8 mouse cellular contexts compared by ENCODE assay signal in genomic region chr5:77089294-77089693, GRCm38 (mm10). TPM values are rescaled to one million over a fixed set of nuclear protein-coding genes. Genes with fewer than 3 reads are reported as not detected.
DNase-seq lines count a peak whose midpoint lies in the region; ATAC-seq and TF ChIP-seq lines count a peak whose summit lies in the region.

No protein-coding gene starts in this region.

- no peaks in the 10 kb centered on the region for H3K9me3 ChIP-seq in forebrain, embryonic 11.5 days (ENCODE audit: control insufficient read depth, low read length)
- H3K9me3 ChIP-seq in forebrain, embryonic 12.5 days, result no peaks in the 10 kb centered on the region
- H3K9me3 ChIP-seq in ES-Bruce4 (replicated peaks; ENCODE audit: control insufficient read depth, insufficient read depth, low read length, poor library complexity, severe bottlenecking), result no peaks in the 10 kb centered on the region

- TF ChIP-seq EP300 in ES-Bruce4 (IDR thresholded peaks at IDR 0.05; ENCODE audit: insufficient read depth, low read depth, low read length), result no peak

- no peak overlapping the region for H3K9ac ChIP-seq in forebrain, embryonic 11.5 days (ENCODE audit: low read length)
- no peak overlapping the region for H3K9ac ChIP-seq in forebrain, embryonic 12.5 days
- H3K9ac ChIP-seq in ES-Bruce4 (ENCODE audit: low read depth, poor library complexity, severe bottlenecking), result no peak overlapping the region

- DNase-seq in forebrain, embryonic 11.5 days (ENCODE audit: low spot score), result peak; percentile 80
- peak; percentile 33 to 40 for DNase-seq in cerebellum, postnatal 36 days
- DNase-seq in kidney, postnatal 36 days, result peak; percentile 36 to 72
- peak; percentile 36 to 61 for DNase-seq in spleen, postnatal 10 days (ENCODE audit: low spot score in 2 of 2)

- TF ChIP-seq POLR2A in ES-Bruce4 (IDR thresholded peaks at IDR 0.05; ENCODE audit: insufficient read depth, low read length), result no peak

- H3K27me3 ChIP-seq in forebrain, embryonic 11.5 days (ENCODE audit: control insufficient read depth, insufficient read depth, low read length), result peaks cover 22% of the 10 kb centered on the region
- H3K27me3 ChIP-seq in forebrain, embryonic 12.5 days, result peaks cover 47% of the 10 kb centered on the region
- peaks cover 3% of the 10 kb centered on the region; the same call in 1 of the 2 replicates for H3K27me3 ChIP-seq in ES-Bruce4 (ENCODE audit: control insufficient read depth, insufficient read depth, low read length, poor library complexity, severe bottlenecking)

- H3K4me3 ChIP-seq in forebrain, embryonic 11.5 days (ENCODE audit: low read depth, low read length), result no peak overlapping the region
- no peak overlapping the region for H3K4me3 ChIP-seq in forebrain, embryonic 12.5 days (replicated peaks)
- no peak overlapping the region for H3K4me3 ChIP-seq in ES-Bruce4 (ENCODE audit: low read depth, low read length)

- peak; percentile 85 for TF ChIP-seq CTCF in ES-Bruce4 (IDR thresholded peaks at IDR 0.05; ENCODE audit: low read depth, low read length)

- no peaks in the 10 kb centered on the region for H3K36me3 ChIP-seq in forebrain, embryonic 11.5 days (ENCODE audit: control insufficient read depth, insufficient read depth, low read length)
- no peaks in the 10 kb centered on the region for H3K36me3 ChIP-seq in forebrain, embryonic 12.5 days (replicated peaks)
- H3K36me3 ChIP-seq in ES-Bruce4 (ENCODE audit: control insufficient read depth, insufficient read depth, low read length, poor library complexity, severe bottlenecking), result no peaks in the 10 kb centered on the region

- 25% methylated on average over 1 of the region's 1 CpGs for WGBS in forebrain, embryonic 11.5 days
- WGBS in forebrain, embryonic 12.5 days, result 48% methylated on average over 1 of the region's 1 CpGs

- no peak overlapping the region for H3K27ac ChIP-seq in forebrain, embryonic 11.5 days (ENCODE audit: low read depth, low read length)
- no peak overlapping the region for H3K27ac ChIP-seq in forebrain, embryonic 12.5 days
- H3K27ac ChIP-seq in ES-Bruce4 (ENCODE audit: insufficient read depth, low read length), result no peak overlapping the region

- ATAC-seq in forebrain, embryonic 11.5 days (replicated peaks; ENCODE audit: low FRiP score), result peak; percentile 34; the same call in 1 of the 2 replicates
- no peak for ATAC-seq in forebrain, embryonic 12.5 days (ENCODE audit: low FRiP score)
- peak; percentile 86 for ATAC-seq in granulocyte monocyte progenitor cell, adult 5-6 weeks (replicated peaks; ENCODE audit: poor library complexity, severe bottlenecking)
- ATAC-seq in megakaryocyte progenitor cell, adult 5-6 weeks (replicated peaks; ENCODE audit: poor library complexity), result peak; percentile 81

- H3K4me2 ChIP-seq in forebrain, embryonic 11.5 days (ENCODE audit: low read depth, low read length, severe bottlenecking), result no peak overlapping the region
- H3K4me2 ChIP-seq in forebrain, embryonic 12.5 days, result no peak overlapping the region

- peaks cover 9% of the 10 kb centered on the region; the same call in 1 of the 2 replicates for H3K4me1 ChIP-seq in forebrain, embryonic 11.5 days (replicated peaks; ENCODE audit: control insufficient read depth, insufficient read depth, low read length)
- H3K4me1 ChIP-seq in forebrain, embryonic 12.5 days, result peaks cover 18% of the 10 kb centered on the region
- H3K4me1 ChIP-seq in ES-Bruce4 (ENCODE audit: control insufficient read depth, insufficient read depth, low read length), result peaks cover 1% of the 10 kb centered on the region

RNA-seq across cellular contexts. Expression of gene Hopx, which starts 25.6 kb away (rescaled TPM):
- polyA plus RNA-seq in forebrain, embryonic 11.5 days (2014; fragmentation: Nextera tagmentation; extraction: Ambion mirVana), result 0.63 and 0.87 TPM in 2 replicates
- polyA plus RNA-seq in forebrain, embryonic 12.5 days (2016; fragmentation: Nextera tagmentation; extraction: Ambion mirVana), result 1.0 and 1.1 TPM in 2 replicates
- 8.9 and 9.5 TPM in 2 replicates for polyA plus RNA-seq in ES-Bruce4 (2011; ENCODE audit: insufficient read depth, insufficient read length, low read depth, missing spikeins)
- 4.8 and 5.4 TPM in 2 replicates for total RNA-seq in granulocyte monocyte progenitor cell, adult 5-6 weeks (2014; fragmentation: Nextera tagmentation)
- total RNA-seq in granulocyte monocyte progenitor cell, adult 5-6 weeks (2017), result 1.9 and 3.7 TPM in 2 replicates
- 5.5 TPM in 2 replicates for total RNA-seq in megakaryocyte progenitor cell, adult 5-6 weeks (2015)
- total RNA-seq in megakaryocyte progenitor cell, adult 5-6 weeks (2017), result 1.5 and 3.2 TPM in 2 replicates
